Mouse (Mus musculus) spleen, adult 2 months (tissue): ENCODE measurements at regions not wholly inside any gene's neighbourhood (a gene's known extent, or its start where the extent isn't known, plus 50 kb on each side); places are given as distances from the start of the nearest gene placed in this dataset.

Experiments
- DNase-seq, 2 experiments: peaks; one replicate each; pipeline versions ENCODE4 v3.0.0 to v3.0.0-alpha.2; 2012 to 2021; ENCODE audit warnings: low spot score in 2 of 2, low read depth in 1 of 2
- H3K27ac ChIP-seq: fragments of 200-500 bp; 2 replicates; pipeline ENCODE4 v1.5.1; 2012; ENCODE audit warnings: low read length, inconsistent platforms; ENCODE audit not compliant: insufficient read depth
- H3K27me3 ChIP-seq: fragments of 200-500 bp; 2 replicates; pipeline ENCODE4 v1.6.1; 2012; ENCODE audit warnings: mild to moderate bottlenecking, moderate library complexity, low read length, inconsistent platforms; ENCODE audit not compliant: control insufficient read depth, insufficient read depth
- H3K36me3 ChIP-seq: fragments of 200-500 bp; 2 replicates; pipeline ENCODE4 v1.6.1; 2012; ENCODE audit warnings: mild to moderate bottlenecking, low read length, inconsistent platforms; ENCODE audit not compliant: control insufficient read depth, insufficient read depth
- H3K4me1 ChIP-seq: fragments of 200-500 bp; 2 replicates; pipeline ENCODE4 v1.6.1; 2011; ENCODE audit warnings: inconsistent platforms; ENCODE audit not compliant: control insufficient read depth, insufficient read depth, insufficient read length
- H3K4me3 ChIP-seq: fragments of 200-500 bp; 2 replicates; pipeline ENCODE4 v1.5.1; 2011; ENCODE audit warnings: mild to moderate bottlenecking, inconsistent platforms; ENCODE audit not compliant: insufficient read depth, insufficient read length; ENCODE audit errors: extremely low read depth
- CTCF ChIP-seq: fragments of 200-500 bp; IDR thresholded peaks from 2 replicates; pipeline ENCODE4 v1.5.1; 2011; ENCODE audit warnings: mild to moderate bottlenecking, inconsistent platforms; ENCODE audit not compliant: insufficient read depth, insufficient read length, insufficient replicate concordance; ENCODE audit errors: extremely low read depth
- POLR2A ChIP-seq: fragments of 200-500 bp; IDR thresholded peaks from 2 replicates; pipeline ENCODE4 v1.6.1; 2011; ENCODE audit warnings: low read depth, low read length, inconsistent platforms
- WGBS: fragments of 180-500 bp; shearing (Covaris S2); methylation state at CpG from one replicate; pipeline ENCODE4 v1.1.7; 2018; 5-methylcytosine and 5-hydroxymethylcytosine counted together

DNA sequence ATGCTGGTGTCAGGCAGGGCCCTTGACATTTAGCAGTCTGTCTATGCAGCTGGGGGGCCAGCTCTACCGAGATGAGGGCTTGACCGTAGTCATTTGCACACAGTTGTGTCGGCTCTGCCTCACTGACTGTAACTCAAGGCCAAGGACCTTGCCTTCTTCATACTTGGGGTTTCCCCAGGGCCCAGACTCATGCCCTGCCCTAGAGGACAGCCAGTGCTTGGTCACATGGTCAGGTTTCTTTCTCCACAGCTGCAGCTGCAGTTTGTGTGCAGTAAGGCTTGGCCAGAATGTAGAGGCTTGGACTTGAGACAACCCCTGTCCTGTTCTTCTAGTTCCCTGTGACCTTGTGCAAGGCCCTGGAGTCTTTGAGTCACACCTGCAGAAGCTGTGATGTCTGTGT lies 68.7 kb upstream of the Id2 start:
- no peaks in the 10 kb centered on the region for H3K27me3 ChIP-seq
- no peak overlapping the region for H3K4me3 ChIP-seq
- H3K27ac ChIP-seq: no peak overlapping the region
- WGBS: 8% methylated on average over 3 of the region's 3 CpGs
- no peaks in the 10 kb centered on the region for H3K36me3 ChIP-seq
- peak in 1 of 2 experiments; percentile 44 for DNase-seq
- TF ChIP-seq POLR2A (no peak), CTCF (no peak)
- peaks cover 20% of the 10 kb centered on the region; the same call in 1 of the 2 replicates for H3K4me1 ChIP-seq

DNA sequence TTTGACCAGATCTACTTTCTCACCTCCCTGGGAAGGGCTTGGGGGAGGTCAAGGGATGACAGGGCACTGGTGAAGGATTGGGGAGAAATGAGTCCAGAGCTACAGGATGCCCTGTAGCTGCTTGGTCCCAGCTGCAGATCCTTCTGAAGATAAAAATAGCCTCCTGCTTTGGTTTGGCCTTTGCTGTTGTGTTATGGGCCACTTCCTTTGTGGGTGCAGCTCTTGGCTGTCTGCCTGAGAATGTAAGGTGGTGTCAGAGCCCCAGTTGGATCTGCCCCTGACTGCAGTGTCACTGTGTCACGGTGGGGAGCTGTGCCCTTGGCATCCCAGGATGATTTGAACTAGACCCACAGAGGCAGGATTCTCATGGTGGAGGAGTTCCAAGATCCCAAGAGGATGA lies 67.8 kb upstream of the Id2 start:
- Histone ChIP-seq H3K27me3 (no peaks in the 10 kb centered on the region), H3K4me1 (peaks cover 20% of the 10 kb centered on the region; the same call in 1 of the 2 replicates), H3K4me3 (no peak overlapping the region), H3K36me3 (no peaks in the 10 kb centered on the region), H3K27ac (no peak overlapping the region)
- DNase-seq: no peak
- no peak for TF ChIP-seq POLR2A
- no peak for TF ChIP-seq CTCF
- 3% methylated on average over 1 of the region's 1 CpGs for WGBS

DNA sequence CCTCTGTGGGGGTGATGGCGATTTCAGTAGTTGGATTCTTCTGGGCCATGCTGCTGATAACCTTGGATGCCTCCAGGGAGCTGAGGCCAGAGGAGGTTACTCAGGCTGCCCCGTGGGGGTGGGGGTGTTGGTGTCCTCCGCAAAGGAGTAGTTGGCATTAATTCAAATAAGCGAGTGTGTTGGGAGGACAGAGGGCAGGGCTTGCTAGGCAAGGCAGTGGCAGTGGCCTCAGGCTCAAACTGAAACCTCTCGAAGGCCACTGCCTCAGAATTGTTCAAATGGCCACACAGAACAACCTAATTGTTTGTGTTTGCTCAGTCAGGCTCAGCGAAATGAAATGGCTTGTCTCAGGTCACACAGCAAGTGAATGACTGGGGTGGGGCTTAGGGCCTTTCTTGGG lies 66.6 kb upstream of the Id2 start:
- Histone ChIP-seq H3K4me1 (peaks cover 20% of the 10 kb centered on the region; the same call in 1 of the 2 replicates), H3K4me3 (no peak overlapping the region), H3K27ac (no peak overlapping the region), H3K27me3 (no peaks in the 10 kb centered on the region), H3K36me3 (no peaks in the 10 kb centered on the region)
- DNase-seq: no peak
- WGBS: 35% methylated on average over 6 of the region's 6 CpGs
- TF ChIP-seq CTCF: no peak
- TF ChIP-seq POLR2A: no peak

DNA sequence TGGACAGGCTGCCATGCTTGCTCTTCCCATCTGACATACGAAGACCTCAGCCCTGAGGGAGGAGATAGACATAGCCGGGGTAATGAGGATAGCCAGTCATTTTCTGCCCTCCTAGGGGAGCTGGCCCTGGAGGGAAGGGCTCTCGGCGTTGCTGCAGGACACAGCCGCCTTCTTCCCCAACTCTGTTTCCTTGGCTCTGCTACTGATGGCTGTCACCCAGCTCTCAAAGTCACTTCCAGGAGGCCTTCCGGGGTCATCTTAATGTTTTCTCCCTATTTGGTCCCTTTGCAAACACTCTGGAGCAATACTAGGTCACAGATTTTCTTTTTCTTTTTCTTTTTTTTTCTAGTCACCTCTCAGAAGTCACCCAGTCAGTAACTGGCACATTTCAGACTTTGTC lies 65.9 kb upstream of the Id2 start:
- peaks cover 20% of the 10 kb centered on the region; the same call in 1 of the 2 replicates for H3K4me1 ChIP-seq
- TF ChIP-seq CTCF (no peak), POLR2A (no peak)
- WGBS: 87% methylated on average over 6 of the region's 6 CpGs
- no peaks in the 10 kb centered on the region for H3K36me3 ChIP-seq
- no peaks in the 10 kb centered on the region for H3K27me3 ChIP-seq
- no peak overlapping the region for H3K27ac ChIP-seq
- H3K4me3 ChIP-seq: no peak overlapping the region
- DNase-seq: no peak

DNA sequence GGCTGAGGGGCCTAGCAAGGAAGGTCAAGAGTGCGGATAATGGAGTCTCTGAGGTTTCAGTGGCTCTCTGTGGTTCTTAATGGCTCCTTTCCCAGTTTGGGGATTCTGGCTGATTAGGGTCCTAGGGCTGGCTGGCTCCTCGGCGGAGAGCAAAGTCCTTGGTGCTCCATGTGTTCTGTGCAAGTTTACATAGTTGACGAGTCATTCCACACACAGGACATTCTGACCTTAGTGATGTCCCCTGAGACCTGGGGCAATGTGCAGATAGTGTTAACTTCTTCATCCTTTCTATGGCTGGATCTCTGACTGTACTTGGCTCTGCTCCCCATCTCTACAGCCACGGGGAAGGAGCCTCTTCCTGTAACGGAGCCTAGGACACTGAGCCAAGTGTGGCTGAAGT lies 65.0 kb upstream of the Id2 start:
- WGBS: 63% methylated on average over 6 of the region's 6 CpGs
- no peak overlapping the region for H3K4me3 ChIP-seq
- no peaks in the 10 kb centered on the region for H3K27me3 ChIP-seq

DNA sequence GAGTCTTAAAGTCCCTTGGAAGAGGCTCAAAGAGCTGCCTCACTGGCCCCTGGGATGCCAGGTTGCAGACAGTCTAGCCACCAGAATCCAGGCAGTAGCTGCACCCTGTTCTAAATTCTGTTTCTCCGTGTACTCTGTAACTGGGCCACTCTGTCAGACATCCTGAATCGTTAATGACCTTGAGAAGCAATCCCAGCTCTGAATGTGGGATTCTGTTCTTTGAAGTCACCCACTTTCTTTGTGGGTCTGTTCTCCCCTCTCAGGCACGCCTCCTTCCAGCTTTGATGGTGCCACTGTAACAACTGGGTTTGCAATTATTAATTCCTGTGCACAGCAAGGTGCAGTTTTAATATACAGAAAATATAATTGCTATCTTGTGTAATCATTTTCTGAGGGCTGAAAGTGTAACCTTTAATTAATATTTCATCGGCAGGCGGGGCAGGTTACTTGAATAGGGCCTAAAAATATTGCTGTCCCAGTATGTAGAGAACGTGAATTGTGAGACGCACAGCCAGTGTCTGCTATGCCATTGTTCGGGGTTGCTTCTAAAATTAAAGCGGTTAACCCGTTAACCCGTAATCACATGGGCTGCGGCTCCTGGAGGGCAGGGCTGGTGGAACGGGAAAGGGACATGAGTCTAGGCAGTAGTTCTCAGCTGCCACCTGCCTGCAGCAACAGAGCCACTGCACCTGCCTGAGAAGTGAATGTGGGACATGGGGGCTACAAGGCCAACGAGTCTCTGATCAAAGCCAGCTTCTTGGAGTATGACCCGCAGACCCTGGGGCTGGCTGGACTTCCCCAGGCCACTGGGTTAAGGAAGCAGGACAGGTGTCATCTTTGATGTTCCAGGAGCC lies 64.3 kb upstream of the Id2 start:
- 87% methylated on average over 15 of the region's 15 CpGs for WGBS
- no peaks in the 10 kb centered on the region for H3K27me3 ChIP-seq
- H3K4me1 ChIP-seq: peaks cover 20% of the 10 kb centered on the region; the same call in 1 of the 2 replicates
- H3K27ac ChIP-seq: no peak overlapping the region
- no peak for DNase-seq
- TF ChIP-seq POLR2A (no peak), CTCF (no peak)
- H3K4me3 ChIP-seq: no peak overlapping the region
- no peaks in the 10 kb centered on the region for H3K36me3 ChIP-seq

More for the DNA sequence above, 65.0 kb upstream of the Id2 start:
- no peak for DNase-seq
- Histone ChIP-seq H3K4me1 (peaks cover 20% of the 10 kb centered on the region; the same call in 1 of the 2 replicates), H3K27ac (no peak overlapping the region), H3K36me3 (no peaks in the 10 kb centered on the region)
- no peak for TF ChIP-seq POLR2A
- TF ChIP-seq CTCF: no peak

DNA sequence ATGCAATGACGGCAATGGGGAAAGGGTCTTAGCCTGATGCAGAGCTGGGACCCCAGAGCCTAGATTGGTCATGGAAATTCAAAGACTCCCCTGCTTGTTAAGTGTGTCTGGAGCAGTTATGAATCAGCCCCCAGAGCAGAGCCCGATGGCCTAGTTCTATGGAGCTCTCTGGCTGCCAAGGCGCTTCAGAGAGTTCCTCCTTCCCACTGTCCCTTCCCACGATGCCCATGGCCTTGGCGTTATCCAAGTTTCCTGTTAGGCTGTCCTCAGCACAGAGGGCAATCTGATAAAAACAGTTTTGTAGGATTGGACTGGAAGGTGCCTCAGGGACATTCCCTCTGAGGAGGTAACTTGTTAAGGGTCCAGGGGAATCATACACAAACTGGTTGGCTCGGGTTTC lies 62.2 kb upstream of the Id2 start:
- Histone ChIP-seq H3K4me1 (peaks cover 16% of the 10 kb centered on the region; the same call in 1 of the 2 replicates), H3K27ac (no peak overlapping the region), H3K36me3 (no peaks in the 10 kb centered on the region), H3K4me3 (no peak overlapping the region), H3K27me3 (no peaks in the 10 kb centered on the region)
- DNase-seq: no peak
- 91% methylated on average over 6 of the region's 6 CpGs for WGBS
- TF ChIP-seq CTCF (no peak), POLR2A (no peak)
